Mouse (Mus musculus) brain, embryonic 18.5 days (tissue): Measurements from ENCODE around the gene Tnpo3.
"Not testable (repeated sequence)": the region's sequence is repeated elsewhere in the genome, so short reads cannot be mapped to it uniquely, and the experiment has no call there.

Source experiments
- DNase-seq: peaks from one replicate; pipeline ENCODE4 v3.0.0-alpha.2; 2012; ENCODE audit warnings: low read depth, low spot score

Gene Tnpo3

GRCm38 (mm10) chr6:29620840-29621543 lies 11.3 kb upstream of the Tnpo3 start:
- no peak for DNase-seq

- no peak for DNase-seq
Measured at GRCm38 (mm10) chr6:29620176-29620575, 10.5 kb upstream of the Tnpo3 start.

GRCm38 (mm10) chr6:29610020-29610640 lies 443 bp upstream of the Tnpo3 start:
- DNase-seq: not testable (repeated sequence)

GRCm38 (mm10) chr6:29600188-29600587 lies 9.5 kb downstream of the Tnpo3 start:
- no peak for DNase-seq

- no peak for DNase-seq
Measured at GRCm38 (mm10) chr6:29595656-29596055, 14.0 kb downstream of the Tnpo3 start.

GRCm38 (mm10) chr6:29581202-29581601 lies 28.5 kb downstream of the Tnpo3 start:
- DNase-seq: no peak

GRCm38 (mm10) chr6:29580770-29581169 lies 28.9 kb downstream of the Tnpo3 start:
- DNase-seq: no peak

GRCm38 (mm10) chr6:29576388-29576787 lies 33.3 kb downstream of the Tnpo3 start:
- not testable (repeated sequence) for DNase-seq

GRCm38 (mm10) chr6:29557112-29557511 lies 52.6 kb downstream of the Tnpo3 start:
- no peak for DNase-seq

- no peak for DNase-seq
Measured at GRCm38 (mm10) chr6:29552526-29552925, 57.2 kb downstream of the Tnpo3 start.

GRCm38 (mm10) chr6:29548086-29548485 lies 61.6 kb downstream of the Tnpo3 start:
- no peak for DNase-seq

- no peak for DNase-seq
Measured at GRCm38 (mm10) chr6:29547582-29547981, 62.1 kb downstream of the Tnpo3 start.

- no peak for DNase-seq
Measured at GRCm38 (mm10) chr6:29545611-29546010, 64.1 kb downstream of the Tnpo3 start.

GRCm38 (mm10) chr6:29540956-29541355 lies 68.7 kb downstream of the Tnpo3 start:
- no peak for DNase-seq

GRCm38 (mm10) chr6:29540223-29540622 lies 69.5 kb downstream of the Tnpo3 start:
- DNase-seq: no peak

- no peak for DNase-seq
Measured at GRCm38 (mm10) chr6:29539502-29539901, 70.2 kb downstream of the Tnpo3 start.

- no peak for DNase-seq
Measured at GRCm38 (mm10) chr6:29537221-29537620, 72.5 kb downstream of the Tnpo3 start.

GRCm38 (mm10) chr6:29536651-29537193 lies 73.0 kb downstream of the Tnpo3 start:
- DNase-seq: no peak

GRCm38 (mm10) chr6:29535316-29535715 lies 74.4 kb downstream of the Tnpo3 start:
- DNase-seq: no peak

- DNase-seq: no peak
Measured at GRCm38 (mm10) chr6:29530050-29530449, 79.6 kb downstream of the Tnpo3 start.

GRCm38 (mm10) chr6:29529444-29529820 lies 80.3 kb downstream of the Tnpo3 start:
- no peak for DNase-seq

- no peak for DNase-seq
Measured at GRCm38 (mm10) chr6:29528561-29529443, 80.9 kb downstream of the Tnpo3 start.
